Mouse (Mus musculus) erythroblast, embryonic 14.5 days (primary cell): ENCODE results near the gene Dnmt1.

Experiments
- GATA1 ChIP-seq: IDR thresholded peaks from 2 replicates; pipeline ENCODE4 v1.6.1; 2012; ENCODE audit warnings: low read length, inconsistent platforms, mixed read lengths
- TAL1 ChIP-seq: IDR thresholded peaks from 3 replicates; pipeline ENCODE4 v1.6.1; 2012; ENCODE audit warnings: low read length, inconsistent platforms, mixed read lengths

- TF ChIP-seq GATA1, result no peak
- no peak for TF ChIP-seq TAL1
Observed at GRCm38 (mm10) chr9:20943396-20943795, 16.3 kb downstream of the Dnmt1 start.
